Mouse (Mus musculus) MEL (cell line): ENCODE data around the gene Klk8. TPM values are rescaled to one million over a fixed set of nuclear protein-coding genes. Genes with fewer than 3 reads are reported as not detected.

ENCODE experiments used
- DNase-seq: peaks from one replicate; pipeline ENCODE4 v3.0.0; 2011; ENCODE audit warnings: low read depth, low spot score
- H3K27ac ChIP-seq: 2 replicates; pipeline ENCODE4 v1.5.1; 2012; ENCODE audit warnings: low read depth, mild to moderate bottlenecking, control low read depth, low read length, moderate library complexity; ENCODE audit not compliant: control insufficient read depth
- H3K27me3 ChIP-seq, 2 experiments: fragments of 150-350 bp in 1 of 2; sonication (generic) in 1 of 2; 2 replicates each; pipeline ENCODE4 v1.6.1; 2012; ENCODE audit warnings: low read length in 2 of 2, mild to moderate bottlenecking in 2 of 2, improper control_type of control experiment in 1 of 2, moderate library complexity in 1 of 2; ENCODE audit not compliant: insufficient read depth in 2 of 2, control insufficient read depth in 1 of 2
- H3K36me3 ChIP-seq, 2 experiments: 2 replicates each; pipeline ENCODE4 v1.6.1; 2012 to 2014; ENCODE audit warnings: low read length in 2 of 2, improper control_type of control experiment in 1 of 2, inconsistent platforms in 1 of 2, mild to moderate bottlenecking in 1 of 2; ENCODE audit not compliant: insufficient read depth in 2 of 2, control insufficient read depth in 1 of 2
- H3K4me1 ChIP-seq, 2 experiments: fragments of 150-350 bp in 1 of 2; sonication (generic) in 1 of 2; 2 replicates each; pipeline ENCODE4 v1.6.1; 2012; ENCODE audit warnings: low read length in 2 of 2, improper control_type of control experiment in 1 of 2, mild to moderate bottlenecking in 1 of 2; ENCODE audit not compliant: insufficient read depth in 2 of 2, control insufficient read depth in 1 of 2
- H3K4me3 ChIP-seq, 2 experiments: fragments of 150-350 bp in 1 of 2; sonication (generic) in 1 of 2; 2 replicates each; pipeline ENCODE4 v1.5.1; 2012; ENCODE audit warnings: low read depth in 2 of 2, low read length in 2 of 2, mild to moderate bottlenecking in 2 of 2, moderate library complexity in 2 of 2, control low read depth in 1 of 2, improper control_type of control experiment in 1 of 2; ENCODE audit not compliant: control insufficient read depth in 1 of 2, insufficient read depth in 1 of 2
- H3K79me2 ChIP-seq: 2 replicates; pipeline ENCODE4 v1.6.1; 2012; ENCODE audit warnings: mild to moderate bottlenecking, low read length, moderate library complexity; ENCODE audit not compliant: control insufficient read depth, poor library complexity, insufficient read depth
- H3K9ac ChIP-seq: 2 replicates; pipeline ENCODE4 v1.6.1; 2012; ENCODE audit warnings: low read depth, mild to moderate bottlenecking, control low read depth, low read length, moderate library complexity; ENCODE audit not compliant: control insufficient read depth, poor library complexity, severe bottlenecking
- H3K9me3 ChIP-seq: fragments of 150-350 bp; sonication (generic); replicated peaks from 2 replicates; pipeline ENCODE4 v1.6.1; 2012; ENCODE audit warnings: mild to moderate bottlenecking, low read length, improper control_type of control experiment, moderate library complexity; ENCODE audit not compliant: insufficient read depth
- CHD1 ChIP-seq: IDR thresholded peaks from 2 replicates; pipeline ENCODE4 v1.6.1; 2012; ENCODE audit warnings: low read depth, mild to moderate bottlenecking, inconsistent platforms, low read length, improper control_type of control experiment
- CTCF ChIP-seq, 3 experiments: IDR thresholded peaks in 2 of 3; conservative IDR thresholded peaks in 1 of 3; 2 replicates each; pipeline ENCODE4 v1.5.1; 2011 to 2012; ENCODE audit warnings: low read length in 3 of 3, low read depth in 2 of 3, mild to moderate bottlenecking in 2 of 3, improper control_type of control experiment in 1 of 3, inconsistent platforms in 1 of 3, mixed read lengths in 1 of 3, moderate library complexity in 1 of 3; ENCODE audit not compliant: control insufficient read depth in 1 of 3, insufficient read depth in 1 of 3, poor library complexity in 1 of 3, severe bottlenecking in 1 of 3
- E2F4 ChIP-seq: IDR thresholded peaks from 2 replicates; pipeline ENCODE4 v1.6.1; 2011; ENCODE audit warnings: low read depth, low read length, improper control_type of control experiment, borderline replicate concordance
- ELF1 ChIP-seq: IDR thresholded peaks from 2 replicates; pipeline ENCODE4 v1.6.1; 2014; ENCODE audit warnings: low read depth, mild to moderate bottlenecking, inconsistent platforms, low read length, improper control_type of control experiment, moderate library complexity
- ETS1 ChIP-seq: IDR thresholded peaks from 2 replicates; pipeline ENCODE4 v1.6.1; 2012; ENCODE audit warnings: low read depth, mild to moderate bottlenecking, inconsistent platforms, low read length, improper control_type of control experiment, moderate library complexity
- GATA1 ChIP-seq: IDR thresholded peaks from 2 replicates; pipeline ENCODE4 v1.6.1; 2011; ENCODE audit warnings: low read depth, low read length, improper control_type of control experiment
- HCFC1 ChIP-seq: IDR thresholded peaks from 2 replicates; pipeline ENCODE4 v1.6.1; 2012; ENCODE audit warnings: low read depth, mild to moderate bottlenecking, inconsistent platforms, low read length, improper control_type of control experiment, moderate library complexity
- MAFK ChIP-seq: IDR thresholded peaks from 2 replicates; pipeline ENCODE4 v1.6.1; 2011; ENCODE audit warnings: low read depth, mild to moderate bottlenecking, low read length, improper control_type of control experiment, borderline replicate concordance
- MXI1 ChIP-seq: IDR thresholded peaks from 2 replicates; pipeline ENCODE4 v1.6.1; 2011; ENCODE audit warnings: mild to moderate bottlenecking, low read depth, low read length, improper control_type of control experiment
- MYB ChIP-seq: IDR thresholded peaks from 2 replicates; pipeline ENCODE4 v1.6.1; 2011; ENCODE audit warnings: mild to moderate bottlenecking, low read depth, low read length, improper control_type of control experiment
- NELFE ChIP-seq: IDR thresholded peaks from 2 replicates; pipeline ENCODE4 v1.6.1; 2011; ENCODE audit warnings: low read depth, low read length, improper control_type of control experiment
- POLR2A ChIP-seq, 2 experiments: IDR thresholded peaks; 2 replicates each; pipeline ENCODE4 v1.6.1; 2011 to 2012; ENCODE audit warnings: low read length in 2 of 2, mild to moderate bottlenecking in 2 of 2, control low read depth in 1 of 2, improper control_type of control experiment in 1 of 2, low read depth in 1 of 2, moderate library complexity in 1 of 2; ENCODE audit not compliant: control insufficient read depth in 1 of 2, insufficient read depth in 1 of 2, poor library complexity in 1 of 2
- POLR2AphosphoS2 ChIP-seq: IDR thresholded peaks from 2 replicates; pipeline ENCODE4 v1.6.1; 2011; ENCODE audit warnings: low read length, improper control_type of control experiment
- RAD21 ChIP-seq: IDR thresholded peaks from 2 replicates; pipeline ENCODE4 v1.6.1; 2011; ENCODE audit warnings: mild to moderate bottlenecking, low read depth, low read length, improper control_type of control experiment
- SMC3 ChIP-seq: IDR thresholded peaks from 2 replicates; pipeline ENCODE4 v1.6.1; 2011; ENCODE audit warnings: low read depth, low read length, improper control_type of control experiment
- TAL1 ChIP-seq: IDR thresholded peaks from 2 replicates; pipeline ENCODE4 v1.6.1; 2012; ENCODE audit warnings: mild to moderate bottlenecking, inconsistent platforms, low read length, moderate library complexity, mixed read lengths
- TBP ChIP-seq: IDR thresholded peaks from 2 replicates; pipeline ENCODE4 v1.8.0; 2011; ENCODE audit warnings: low read depth, low read length, improper control_type of control experiment
- TCF12 ChIP-seq: IDR thresholded peaks from 2 replicates; pipeline ENCODE4 v1.6.1; 2014; ENCODE audit warnings: low read depth, mild to moderate bottlenecking, inconsistent platforms, low read length, improper control_type of control experiment, moderate library complexity
- USF2 ChIP-seq, 2 experiments: IDR thresholded peaks; 2 replicates each; pipeline ENCODE4 v1.6.1; 2011 to 2012; ENCODE audit warnings: improper control_type of control experiment in 2 of 2, low read length in 2 of 2, borderline replicate concordance in 1 of 2, inconsistent platforms in 1 of 2, low read depth in 1 of 2, mild to moderate bottlenecking in 1 of 2; ENCODE audit not compliant: insufficient read depth in 1 of 2
- ZC3H11A ChIP-seq: IDR thresholded peaks from 2 replicates; pipeline ENCODE4 v1.6.1; 2012; ENCODE audit warnings: low read depth, mild to moderate bottlenecking, inconsistent platforms, low read length, improper control_type of control experiment
- ZKSCAN1 ChIP-seq: IDR thresholded peaks from 2 replicates; pipeline ENCODE4 v1.6.1; 2012; ENCODE audit warnings: low read depth, mild to moderate bottlenecking, inconsistent platforms, low read length, improper control_type of control experiment, moderate library complexity
- ZMIZ1 ChIP-seq: IDR thresholded peaks from 2 replicates; pipeline ENCODE4 v1.6.1; 2012; ENCODE audit warnings: low read depth, mild to moderate bottlenecking, inconsistent platforms, low read length, improper control_type of control experiment, moderate library complexity
- ZNF384 ChIP-seq: IDR thresholded peaks from 2 replicates; pipeline ENCODE4 v1.6.1; 2012; ENCODE audit warnings: low read depth, mild to moderate bottlenecking, inconsistent platforms, low read length, improper control_type of control experiment
- polyA plus RNA-seq, 2 experiments: library from polyadenylated mRNA; stranded (reverse) in 1 of 2; unstranded in 1 of 2; fragments of >175 nt in 1 of 2; fragments of >200 nt in 1 of 2; gene quantifications; 2 replicates each; pipeline versions ENCODE4 v1.2.1 to v1.2.4; 2012; ENCODE audit warnings: low replicate concordance in 2 of 2, low read depth in 1 of 2; ENCODE audit not compliant: insufficient read length in 2 of 2, insufficient read depth in 1 of 2, missing spikeins in 1 of 2
- total RNA-seq: library from RNA; depleted of rRNA; stranded (reverse); fragments of 300-350 nt; gene quantifications from 2 replicates; pipeline ENCODE4 v1.2.3, GENCODE M21; 2012

Gene Klk8
- total and polyA plus RNA-seq, 3 experiments, result not detected

DNA sequence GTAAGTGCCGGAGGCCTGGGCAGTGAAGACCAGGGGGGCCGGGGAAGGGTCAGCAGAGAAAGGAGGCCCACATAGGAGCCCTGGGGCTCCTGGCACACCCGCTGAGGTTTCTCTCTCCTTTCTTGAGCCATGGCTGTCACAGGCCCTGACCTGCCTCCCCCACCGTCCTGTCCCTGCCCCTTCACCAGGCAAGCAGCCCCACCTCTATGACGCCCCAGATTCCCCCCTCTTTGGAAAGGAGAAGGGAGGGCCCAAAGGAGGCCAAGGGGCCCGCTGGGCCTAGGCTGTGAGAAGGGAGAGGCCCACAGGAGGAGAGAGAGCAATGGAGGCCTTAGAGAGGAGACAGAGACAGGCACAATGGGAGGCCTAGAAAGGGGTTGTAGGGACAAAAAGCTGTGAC, 22.6 kb upstream of the Klk8 start:
- no peak overlapping the region for H3K27ac ChIP-seq
- no peaks in the 10 kb centered on the region for H3K79me2 ChIP-seq
- H3K4me1 ChIP-seq, result no peaks in the 10 kb centered on the region
- no peaks in the 10 kb centered on the region for H3K36me3 ChIP-seq
- no peak for DNase-seq
- no peaks in the 10 kb centered on the region for H3K27me3 ChIP-seq
- no peak overlapping the region for H3K9ac ChIP-seq
- no peak overlapping the region for H3K4me3 ChIP-seq
- H3K9me3 ChIP-seq, result no peaks in the 10 kb centered on the region
- TF ChIP-seq POLR2AphosphoS2, result no peak
- no peak for TF ChIP-seq MXI1
- TF ChIP-seq ZC3H11A, result no peak
- no peak for TF ChIP-seq ELF1
- TF ChIP-seq SMC3, result no peak
- TF ChIP-seq E2F4, result no peak
- no peak for TF ChIP-seq ZKSCAN1
- no peak for TF ChIP-seq NELFE
- TF ChIP-seq RAD21, result no peak
- no peak for TF ChIP-seq GATA1
- no peak for TF ChIP-seq TCF12
- no peak for TF ChIP-seq POLR2A (IDR thresholded peaks at IDR 0.05; ENCODE audit: control insufficient read depth in 1 of 2, insufficient read depth in 1 of 2, low read depth in 1 of 2, low read length in 2 of 2, poor library complexity in 1 of 2)
- TF ChIP-seq CTCF (IDR thresholded peaks at IDR 0.05 in 2 of 3, conservative IDR thresholded peaks at IDR 0.05 in 1 of 3; ENCODE audit: control insufficient read depth in 1 of 3, insufficient read depth in 1 of 3, low read depth in 2 of 3, low read length in 3 of 3, poor library complexity in 1 of 3, severe bottlenecking in 1 of 3), result no peak
- TF ChIP-seq MAFK, result no peak
- no peak for TF ChIP-seq ZNF384
- no peak for TF ChIP-seq HCFC1
- TF ChIP-seq ZMIZ1, result no peak

- no peak for TF ChIP-seq GATA1
- no peak for TF ChIP-seq MAFK
- no peak for TF ChIP-seq CHD1
- TF ChIP-seq TBP, result no peak
- TF ChIP-seq ETS1, result no peak
- no peak for TF ChIP-seq NELFE
- TF ChIP-seq TAL1, result no peak
- no peak for TF ChIP-seq ZNF384
- no peak for TF ChIP-seq USF2 (IDR thresholded peaks at IDR 0.05; ENCODE audit: borderline replicate concordance in 1 of 2, insufficient read depth in 1 of 2, low read depth in 1 of 2, low read length in 2 of 2)
- no peak for TF ChIP-seq MYB
- no peak for TF ChIP-seq POLR2AphosphoS2
- TF ChIP-seq, all 39 proteins: peak for 0
- Histone ChIP-seq H3K4me1 (no peaks in the 10 kb centered on the region), H3K36me3 (no peaks in the 10 kb centered on the region), H3K9ac (no peak overlapping the region), H3K27ac (no peak overlapping the region), H3K27me3 (no peaks in the 10 kb centered on the region), H3K9me3 (no peaks in the 10 kb centered on the region), H3K4me3 (no peak overlapping the region), H3K79me2 (no peaks in the 10 kb centered on the region)
- DNase-seq, result no peak
These were observed 21.9 kb upstream of the Klk8 start for GRCm38 (mm10) chr7:43775311-43776057.
